Mouse (Mus musculus): ENCODE data around the gene Zbtb40.

GRCm38 (mm10) chr4:136964990-136965421 is 83.6 kb downstream of the Zbtb40 start:
- TF ChIP-seq POLR2A (IDR thresholded peaks at IDR 0.05; ENCODE audit: low read depth, low read length): no peak
- no peak for TF ChIP-seq CTCF (IDR thresholded peaks at IDR 0.05; ENCODE audit: extremely low read depth, insufficient read depth, insufficient read length, insufficient replicate concordance)

Measured in spleen, adult 2 months (tissue).